Mouse (Mus musculus): ENCODE data around the gene Sh3kbp1. TPM values are rescaled to one million over a fixed set of nuclear protein-coding genes. Genes with fewer than 3 reads are reported as not detected.
A peak's percentile ranks its signal among the peaks of the same experiment; 100 is the strongest.

Gene Sh3kbp1
- polyA plus RNA-seq, 2 experiments: 4.0 to 9.9 TPM

DNA sequence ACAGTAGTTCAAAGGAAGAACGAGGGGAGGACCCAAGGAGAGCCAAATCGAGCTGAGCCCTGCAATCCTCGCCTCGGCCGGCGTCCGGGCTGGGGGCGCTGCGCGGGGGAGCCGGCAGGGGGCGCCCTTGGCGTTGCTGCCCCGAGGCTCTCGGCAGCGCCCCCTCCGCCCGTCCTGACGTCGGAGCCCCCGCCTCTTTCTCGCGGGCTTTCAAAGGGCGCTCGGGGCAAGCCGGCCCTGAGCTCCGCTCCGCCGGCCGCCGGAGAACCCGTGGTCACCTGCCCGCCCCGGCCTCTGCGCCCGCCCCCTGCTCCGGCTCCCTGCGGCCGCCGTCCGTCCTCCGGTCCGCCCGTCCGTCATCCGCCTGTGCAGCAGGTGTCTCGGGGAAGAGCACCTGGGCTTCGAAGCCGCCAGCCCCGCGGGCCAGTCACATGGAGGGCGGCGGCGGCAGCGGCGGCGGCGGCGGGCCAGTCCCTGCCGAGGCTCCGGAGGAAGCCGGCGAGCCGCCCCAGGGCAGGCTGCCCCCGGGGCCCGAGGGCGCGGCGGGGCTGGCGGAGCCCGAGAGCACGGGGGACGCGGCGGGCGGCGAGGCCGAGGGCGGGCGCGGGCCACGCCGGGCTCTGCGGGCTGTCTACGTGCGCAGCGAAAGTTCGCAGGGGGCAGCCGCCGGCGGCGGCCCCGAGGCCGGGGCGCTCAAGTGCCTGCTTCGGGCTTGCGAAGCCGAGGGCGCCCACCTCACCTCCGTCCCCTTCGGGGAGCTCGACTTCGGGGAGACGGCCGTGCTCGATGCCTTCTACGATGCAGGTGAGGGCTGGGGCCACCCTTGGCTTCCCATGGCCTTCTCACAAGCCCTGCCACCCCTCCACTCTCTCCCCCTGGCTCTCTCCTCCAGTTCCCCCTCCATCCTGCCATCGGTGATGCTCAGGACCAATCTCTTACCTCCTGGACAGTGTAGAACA is 361.2 kb downstream of the Sh3kbp1 start, which contains the start of gene Map3k15:
Map3k15 (plus strand) TSS at position 432 of the 959 bp plus-strand sequence.
- 21% methylated on average over 45 of the region's 108 CpGs for WGBS (ENCODE audit: insufficient replicate concordance)
- Histone ChIP-seq H3K9ac (replicated peaks) (no peak within 1 kb of the TSS), H3K27ac (no peak within 1 kb of the TSS), H3K4me3 (ENCODE audit: insufficient read depth in 1 of 2, low read depth in 2 of 2, low read length in 2 of 2) (peak within 1 kb of the TSS in 1 of 2 experiments; percentile 37; a peak in 2 of 4 replicates), H3K36me3 (replicated peaks; ENCODE audit: control insufficient read depth, insufficient read depth, low read depth) (no peaks in the 10 kb centered on the region), H3K27me3 (ENCODE audit: control insufficient read depth, insufficient read depth, low read length) (peaks cover 4% of the 10 kb centered on the region), H3K9me3 (ENCODE audit: control insufficient read depth, low read length) (no peaks in the 10 kb centered on the region; the same call in 1 of the 2 replicates), H3K4me1 (replicated peaks; ENCODE audit: control insufficient read depth in 2 of 2, insufficient read depth in 2 of 2, low read length in 1 of 2) (no peaks in the 10 kb centered on the region), H3K4me2 (ENCODE audit: low read depth) (peak within 1 kb of the TSS; percentile 61)
- DNase-seq (ENCODE audit: low read depth in 3 of 3, low spot score in 3 of 3) (peak; percentile 22 to 32 (median 23)), ATAC-seq (ENCODE audit: insufficient read depth) (peak; percentile 69)
- TF ChIP-seq EP300 (IDR thresholded peaks at IDR 0.05; ENCODE audit: low read depth) (no peak), CTCF (IDR thresholded peaks at IDR 0.05; ENCODE audit: low read depth) (peak; percentile 60)

DNA sequence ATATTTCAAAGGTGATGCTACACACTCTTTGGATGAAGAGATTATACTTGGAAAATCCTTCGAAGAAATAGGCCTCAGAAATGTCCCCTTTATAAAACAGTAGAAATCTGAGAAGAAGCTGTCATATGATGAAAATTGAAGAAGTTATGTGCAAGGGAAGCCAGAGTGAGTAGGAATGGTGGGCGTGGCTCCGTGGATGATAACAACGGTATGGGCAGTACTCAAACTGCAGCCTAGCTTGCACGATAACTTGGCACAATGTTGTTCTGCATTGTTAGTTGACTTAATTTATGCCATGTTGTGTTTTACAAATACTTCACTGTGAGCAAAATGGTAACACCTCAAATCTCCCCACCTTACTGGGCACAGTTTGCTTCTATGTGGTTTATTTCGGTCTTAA is 368.7 kb downstream of the Sh3kbp1 start:
- 58% methylated on average over 6 of the region's 6 CpGs for WGBS (ENCODE audit: insufficient replicate concordance)
- Histone ChIP-seq H3K4me1 (replicated peaks; ENCODE audit: control insufficient read depth in 2 of 2, insufficient read depth in 2 of 2, low read length in 1 of 2) (no peaks in the 10 kb centered on the region), H3K4me3 (ENCODE audit: insufficient read depth in 1 of 2, low read depth in 2 of 2, low read length in 2 of 2) (no peak overlapping the region), H3K27me3 (ENCODE audit: control insufficient read depth, insufficient read depth, low read length) (no peaks in the 10 kb centered on the region; the same call in 1 of the 2 replicates), H3K27ac (no peak overlapping the region), H3K4me2 (ENCODE audit: low read depth) (no peak overlapping the region), H3K36me3 (replicated peaks; ENCODE audit: control insufficient read depth, insufficient read depth, low read depth) (no peaks in the 10 kb centered on the region), H3K9me3 (ENCODE audit: control insufficient read depth, low read length) (no peaks in the 10 kb centered on the region), H3K9ac (replicated peaks) (no peak overlapping the region)
- TF ChIP-seq CTCF (IDR thresholded peaks at IDR 0.05; ENCODE audit: low read depth) (no peak), EP300 (IDR thresholded peaks at IDR 0.05; ENCODE audit: low read depth) (no peak)
- ATAC-seq (ENCODE audit: insufficient read depth): no peak
- no peak for DNase-seq (ENCODE audit: low read depth in 3 of 3, low spot score in 3 of 3)

Other genes starting within 250 kb of the Sh3kbp1 start
- gene Map7d2, start 212.7 kb upstream of the Sh3kbp1 start, polyA plus RNA-seq (2012; rRNA removed): 0.02 TPM in 1 of 2 replicates, not detected in the other
- not detected in 2 replicates for gene Map7d2, start 212.7 kb upstream of the Sh3kbp1 start, polyA plus RNA-seq (2014; fragmentation: Nextera tagmentation; extraction: Ambion mirVana)
- 3.8 and 5.8 TPM in 2 replicates for gene Bclaf3, start 100.6 kb upstream of the Sh3kbp1 start, polyA plus RNA-seq (2012; rRNA removed)
- 6.6 and 8.6 TPM in 2 replicates for gene Bclaf3, start 100.6 kb upstream of the Sh3kbp1 start, polyA plus RNA-seq (2014; fragmentation: Nextera tagmentation; extraction: Ambion mirVana)

Data from liver, embryonic 14.5 days (tissue).